Mouse (Mus musculus): ENCODE measurements around the gene Sncg. TPM values are rescaled to one million over a fixed set of nuclear protein-coding genes. Genes with fewer than 3 reads are reported as not detected.

Gene Sncg
- total and polyA plus RNA-seq, 2 experiments = 0.45 to 0.46 TPM

DNA sequence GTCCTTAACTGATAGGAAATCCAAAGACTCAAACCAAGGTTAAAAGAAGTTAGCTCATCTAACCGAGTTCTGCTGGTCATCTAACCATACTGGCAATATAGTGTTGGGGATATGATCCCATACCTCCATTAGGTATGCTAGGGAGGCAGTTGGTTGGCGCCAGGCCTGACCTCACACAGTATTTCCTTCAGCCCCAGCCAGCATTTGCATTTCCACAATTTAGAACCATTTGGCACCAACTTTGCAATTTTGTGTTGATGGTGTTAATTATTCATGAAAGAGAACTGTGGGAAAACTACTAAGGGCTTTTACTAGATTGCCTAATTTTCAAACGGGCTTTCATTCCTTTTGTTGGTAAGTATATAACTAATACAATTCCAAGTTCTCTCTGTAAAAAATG lies 42.7 kb downstream of the Sncg start:
- DNase-seq (ENCODE audit: extremely low read depth, low read depth, low spot score) = no peak
- WGBS = 57% methylated on average over 3 of the region's 3 CpGs
- H3K36me3 ChIP-seq (ENCODE audit: control insufficient read depth, insufficient read depth, low read length) = peaks cover 81% of the 10 kb centered on the region
- no peak overlapping the region for H3K4me3 ChIP-seq (ENCODE audit: insufficient read depth, low read depth, low read length)
- H3K4me1 ChIP-seq (ENCODE audit: control insufficient read depth, insufficient read depth, low read length) = no peaks in the 10 kb centered on the region
- no peak for TF ChIP-seq POLR2A (IDR thresholded peaks at IDR 0.05; ENCODE audit: extremely low read depth, insufficient read depth, low read length)
- TF ChIP-seq CTCF (IDR thresholded peaks at IDR 0.05; ENCODE audit: low read depth, low read length) = no peak
- H3K27me3 ChIP-seq (ENCODE audit: control insufficient read depth, insufficient read depth, low read length) = no peaks in the 10 kb centered on the region
- no peaks in the 10 kb centered on the region; the same call in 1 of the 2 replicates for H3K79me2 ChIP-seq (ENCODE audit: control insufficient read depth, insufficient read depth, low read length)
- H3K27ac ChIP-seq (replicated peaks; ENCODE audit: insufficient read depth, low read depth, low read length) = no peak overlapping the region
- H3K9ac ChIP-seq (ENCODE audit: low read depth, low read length) = no peak overlapping the region

DNA sequence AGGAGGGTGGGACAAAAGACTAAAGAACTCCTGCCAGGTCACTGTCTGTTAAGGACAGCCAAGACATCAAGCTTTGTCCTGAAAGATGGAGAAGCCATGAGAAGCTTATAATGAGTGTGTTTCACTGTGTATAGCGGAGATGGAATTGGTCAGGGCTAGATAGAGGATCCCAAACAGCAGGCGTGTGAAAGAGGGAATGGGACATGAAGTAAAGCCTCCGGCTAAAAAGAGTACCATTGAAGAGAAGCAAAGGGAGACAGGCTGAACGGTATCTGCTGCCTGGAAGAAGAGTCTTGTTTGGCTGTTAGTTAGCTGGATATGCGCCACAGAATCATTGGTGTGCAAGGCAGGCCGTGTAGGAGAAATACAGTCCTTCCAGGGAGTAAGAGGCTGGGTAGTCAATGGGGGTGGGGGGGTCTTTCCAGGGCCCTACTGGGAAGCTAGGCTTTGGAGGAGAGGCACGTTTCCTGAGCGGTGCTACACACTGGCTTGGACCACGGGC lies 43.9 kb downstream of the Sncg start:
- WGBS = 78% methylated on average over 9 of the region's 9 CpGs
- H3K27me3 ChIP-seq (ENCODE audit: control insufficient read depth, insufficient read depth, low read length) = no peaks in the 10 kb centered on the region
- TF ChIP-seq CTCF (IDR thresholded peaks at IDR 0.05; ENCODE audit: low read depth, low read length) = no peak
- TF ChIP-seq POLR2A (IDR thresholded peaks at IDR 0.05; ENCODE audit: extremely low read depth, insufficient read depth, low read length) = no peak
- DNase-seq (ENCODE audit: extremely low read depth, low read depth, low spot score) = no peak
- no peak overlapping the region for H3K27ac ChIP-seq (replicated peaks; ENCODE audit: insufficient read depth, low read depth, low read length)
- peaks cover 80% of the 10 kb centered on the region for H3K36me3 ChIP-seq (ENCODE audit: control insufficient read depth, insufficient read depth, low read length)
- H3K4me1 ChIP-seq (ENCODE audit: control insufficient read depth, insufficient read depth, low read length) = no peaks in the 10 kb centered on the region; the same call in 1 of the 2 replicates
- H3K9ac ChIP-seq (ENCODE audit: low read depth, low read length) = no peak overlapping the region
- H3K4me3 ChIP-seq (ENCODE audit: insufficient read depth, low read depth, low read length) = no peak overlapping the region
- H3K79me2 ChIP-seq (ENCODE audit: control insufficient read depth, insufficient read depth, low read length) = no peaks in the 10 kb centered on the region; the same call in 1 of the 2 replicates

DNA sequence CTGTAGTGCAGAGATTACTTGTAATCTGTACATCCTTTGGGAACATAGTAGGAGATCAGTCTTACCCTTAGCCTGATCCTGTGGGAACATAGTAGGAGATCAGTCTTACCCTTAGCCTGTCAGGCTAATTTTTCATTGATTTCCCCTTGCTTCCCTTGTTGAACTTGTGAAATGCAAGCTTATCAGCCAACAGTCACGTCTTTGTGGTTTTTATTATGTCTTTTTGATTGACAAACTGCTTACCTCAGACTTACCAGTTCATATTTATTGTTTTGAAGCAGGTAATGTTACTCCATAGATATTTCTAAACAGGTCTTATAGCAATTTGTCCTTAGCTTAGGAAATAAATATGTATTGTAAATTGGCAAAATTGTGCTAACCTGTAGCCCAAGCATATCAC lies 47.0 kb downstream of the Sncg start:
- TF ChIP-seq POLR2A (IDR thresholded peaks at IDR 0.05; ENCODE audit: extremely low read depth, insufficient read depth, low read length) (no peak), CTCF (IDR thresholded peaks at IDR 0.05; ENCODE audit: low read depth, low read length) (no peak)
- H3K9ac ChIP-seq (ENCODE audit: low read depth, low read length) = no peak overlapping the region
- DNase-seq (ENCODE audit: extremely low read depth, low read depth, low spot score) = no peak
- no peak overlapping the region for H3K4me3 ChIP-seq (ENCODE audit: insufficient read depth, low read depth, low read length)
- H3K36me3 ChIP-seq (ENCODE audit: control insufficient read depth, insufficient read depth, low read length) = peaks cover 76% of the 10 kb centered on the region
- H3K27ac ChIP-seq (replicated peaks; ENCODE audit: insufficient read depth, low read depth, low read length) = no peak overlapping the region
- WGBS = 11% methylated on average over 1 of the region's 1 CpGs
- no peaks in the 10 kb centered on the region for H3K27me3 ChIP-seq (ENCODE audit: control insufficient read depth, insufficient read depth, low read length)
- H3K79me2 ChIP-seq (ENCODE audit: control insufficient read depth, insufficient read depth, low read length) = no peaks in the 10 kb centered on the region; the same call in 1 of the 2 replicates
- H3K4me1 ChIP-seq (ENCODE audit: control insufficient read depth, insufficient read depth, low read length) = no peaks in the 10 kb centered on the region; the same call in 1 of the 2 replicates

DNA sequence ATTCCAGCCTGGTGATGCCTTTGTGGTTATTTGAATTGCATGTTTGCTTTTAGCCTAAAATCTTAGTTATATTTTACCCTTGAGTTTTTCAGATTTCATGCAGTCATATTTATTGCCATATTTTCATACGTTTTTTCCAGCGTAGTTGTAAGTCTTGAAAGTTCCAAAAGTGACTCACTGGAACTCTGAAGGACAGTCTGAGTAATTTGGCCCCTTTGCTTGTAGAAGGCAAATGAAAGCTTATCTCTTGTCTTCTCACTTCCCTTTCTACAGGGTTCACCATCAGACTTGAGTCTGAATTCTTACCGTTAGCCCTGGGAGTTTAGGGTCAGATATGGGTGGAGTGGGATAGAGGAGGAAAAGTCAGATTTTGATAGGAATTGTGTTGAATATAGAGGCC lies 48.0 kb downstream of the Sncg start:
- Histone ChIP-seq H3K36me3 (ENCODE audit: control insufficient read depth, insufficient read depth, low read length) (peaks cover 74% of the 10 kb centered on the region), H3K27ac (replicated peaks; ENCODE audit: insufficient read depth, low read depth, low read length) (no peak overlapping the region)
- DNase-seq (ENCODE audit: extremely low read depth, low read depth, low spot score) = no peak

DNA sequence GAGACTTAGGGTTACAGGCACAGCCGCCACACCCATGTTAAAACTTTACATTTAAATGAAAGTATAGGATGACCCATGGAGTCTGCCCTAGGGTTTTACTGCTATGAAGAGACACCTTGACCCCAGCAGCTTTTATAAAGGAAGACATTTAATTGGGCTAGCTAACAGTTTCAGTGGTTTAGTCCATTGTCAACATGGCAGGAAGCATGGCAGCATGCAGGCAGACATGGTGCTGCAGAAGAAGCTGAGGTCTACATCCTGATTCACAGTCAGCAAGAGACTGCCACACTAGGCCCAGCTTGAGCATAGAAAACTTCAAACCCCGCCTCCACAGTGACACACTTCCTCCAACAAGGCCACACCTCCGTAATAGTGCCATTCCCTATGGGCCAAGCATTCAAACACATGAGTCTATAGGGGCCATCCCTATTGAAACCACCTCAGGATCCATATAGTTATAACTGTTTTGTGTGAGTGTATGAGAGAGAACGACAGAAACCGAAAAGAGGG lies 51.0 kb downstream of the Sncg start:
- no peaks in the 10 kb centered on the region; the same call in 1 of the 2 replicates for H3K79me2 ChIP-seq (ENCODE audit: control insufficient read depth, insufficient read depth, low read length)
- TF ChIP-seq CTCF (IDR thresholded peaks at IDR 0.05; ENCODE audit: low read depth, low read length) = no peak
- TF ChIP-seq POLR2A (IDR thresholded peaks at IDR 0.05; ENCODE audit: extremely low read depth, insufficient read depth, low read length) = no peak
- no peak overlapping the region for H3K4me3 ChIP-seq (ENCODE audit: insufficient read depth, low read depth, low read length)
- no peaks in the 10 kb centered on the region; the same call in 1 of the 2 replicates for H3K4me1 ChIP-seq (ENCODE audit: control insufficient read depth, insufficient read depth, low read length)
- H3K9ac ChIP-seq (ENCODE audit: low read depth, low read length) = no peak overlapping the region
- H3K27ac ChIP-seq (replicated peaks; ENCODE audit: insufficient read depth, low read depth, low read length) = no peak overlapping the region
- peaks cover 69% of the 10 kb centered on the region for H3K36me3 ChIP-seq (ENCODE audit: control insufficient read depth, insufficient read depth, low read length)
- 89% methylated on average over 5 of the region's 5 CpGs for WGBS
- no peak for DNase-seq (ENCODE audit: extremely low read depth, low read depth, low spot score)
- H3K27me3 ChIP-seq (ENCODE audit: control insufficient read depth, insufficient read depth, low read length) = no peaks in the 10 kb centered on the region

More for the DNA sequence above, 48.0 kb downstream of the Sncg start:
- Histone ChIP-seq H3K4me3 (ENCODE audit: insufficient read depth, low read depth, low read length) (no peak overlapping the region), H3K4me1 (ENCODE audit: control insufficient read depth, insufficient read depth, low read length) (no peaks in the 10 kb centered on the region; the same call in 1 of the 2 replicates), H3K9ac (ENCODE audit: low read depth, low read length) (no peak overlapping the region), H3K27me3 (ENCODE audit: control insufficient read depth, insufficient read depth, low read length) (no peaks in the 10 kb centered on the region), H3K79me2 (ENCODE audit: control insufficient read depth, insufficient read depth, low read length) (no peaks in the 10 kb centered on the region; the same call in 1 of the 2 replicates)
- WGBS = 64% methylated on average over 3 of the region's 3 CpGs
- TF ChIP-seq POLR2A (IDR thresholded peaks at IDR 0.05; ENCODE audit: extremely low read depth, insufficient read depth, low read length) (no peak), CTCF (IDR thresholded peaks at IDR 0.05; ENCODE audit: low read depth, low read length) (no peak)

Other genes with a start within 250 kb of the Sncg start
- under 0.01 TPM in 1 of 2 replicates, not detected in the other for gene Npy4r, start 222.3 kb downstream of the Sncg start, total RNA-seq (2014; rRNA removed)
- gene Npy4r, start 222.3 kb downstream of the Sncg start, polyA plus RNA-seq (2012; rRNA removed) = not detected in 2 replicates
- gene Gprin2, start 173.1 kb downstream of the Sncg start, total RNA-seq (2014; rRNA removed) = under 0.01 and 0.09 TPM in 2 replicates
- 0.01 TPM in 1 of 2 replicates, not detected in the other for gene Gprin2, start 173.1 kb downstream of the Sncg start, polyA plus RNA-seq (2012; rRNA removed)
- gene Syt15, start 155.2 kb downstream of the Sncg start, total RNA-seq (2014; rRNA removed) = 0.07 and 0.09 TPM in 2 replicates
- 0.12 and 0.22 TPM in 2 replicates for gene Syt15, start 155.2 kb downstream of the Sncg start, polyA plus RNA-seq (2012; rRNA removed)
- gene Shld2, start 64.3 kb downstream of the Sncg start, total RNA-seq (2014; rRNA removed) = 25.4 and 36.4 TPM in 2 replicates
- gene Shld2, start 64.3 kb downstream of the Sncg start, polyA plus RNA-seq (2012; rRNA removed) = 9.2 and 12.2 TPM in 2 replicates
- 691 and 755 TPM in 2 replicates for gene Glud1, start 64.1 kb downstream of the Sncg start, total RNA-seq (2014; rRNA removed)
- 633 and 710 TPM in 2 replicates for gene Glud1, start 64.1 kb downstream of the Sncg start, polyA plus RNA-seq (2012; rRNA removed)
- 56.3 and 66.7 TPM in 2 replicates for gene Fam25c, start 19.4 kb downstream of the Sncg start, total RNA-seq (2014; rRNA removed)
- gene Fam25c, start 19.4 kb downstream of the Sncg start, polyA plus RNA-seq (2012; rRNA removed) = 74.3 and 146 TPM in 2 replicates
- 9.2 and 10.7 TPM in 2 replicates for gene Mmrn2, start 676 bp upstream of the Sncg start, total RNA-seq (2014; rRNA removed)
- gene Mmrn2, start 676 bp upstream of the Sncg start, polyA plus RNA-seq (2012; rRNA removed) = 3.0 and 3.4 TPM in 2 replicates
- 20.4 and 23.7 TPM in 2 replicates for gene Bmpr1a, start 128.6 kb upstream of the Sncg start, total RNA-seq (2014; rRNA removed)
- gene Bmpr1a, start 128.6 kb upstream of the Sncg start, polyA plus RNA-seq (2012; rRNA removed) = 4.2 and 4.5 TPM in 2 replicates
- not detected in 2 replicates for gene 9230112D13Rik, start 148.0 kb upstream of the Sncg start, total RNA-seq (2014; rRNA removed)
- not detected in 2 replicates for gene 9230112D13Rik, start 148.0 kb upstream of the Sncg start, polyA plus RNA-seq (2012; rRNA removed)
- 0.18 TPM in 1 of 2 replicates, not detected in the other for gene Ldb3, start 213.9 kb upstream of the Sncg start, total RNA-seq (2014; rRNA removed)
- gene Ldb3, start 213.9 kb upstream of the Sncg start, polyA plus RNA-seq (2012; rRNA removed) = 0.06 TPM in 2 replicates
- gene Opn4, start 225.4 kb upstream of the Sncg start, total RNA-seq (2014; rRNA removed) = not detected in 2 replicates
- not detected in 2 replicates for gene Opn4, start 225.4 kb upstream of the Sncg start, polyA plus RNA-seq (2012; rRNA removed)